Mouse (Mus musculus) erythroblast, embryonic 14.5 days (primary cell): Measurements from ENCODE around the gene Rpl15.

Experiments used
- GATA1 ChIP-seq: IDR thresholded peaks from 2 replicates; pipeline ENCODE4 v1.6.1; 2012; ENCODE audit warnings: low read length, inconsistent platforms, mixed read lengths
- TAL1 ChIP-seq: IDR thresholded peaks from 3 replicates; pipeline ENCODE4 v1.6.1; 2012; ENCODE audit warnings: low read length, inconsistent platforms, mixed read lengths

DNA sequence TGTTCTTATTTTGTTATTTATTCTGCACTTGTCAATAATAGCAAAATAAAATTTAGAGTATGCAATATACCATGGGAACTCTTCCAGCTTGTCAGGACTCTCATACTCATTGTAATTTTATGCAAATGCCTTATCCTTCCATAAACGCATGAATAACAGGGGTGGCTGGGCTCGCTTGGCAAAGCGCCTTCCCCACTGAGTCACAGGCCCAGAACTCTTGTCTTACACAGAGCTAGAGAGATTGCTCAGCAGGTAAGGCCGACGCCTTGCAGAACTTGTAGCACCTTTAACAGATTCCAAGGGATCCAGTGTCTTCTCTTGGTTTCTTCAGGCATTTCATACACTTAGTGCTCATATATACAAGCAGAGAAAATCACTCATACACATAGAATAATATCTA, 9.2 kb upstream of the Rpl15 start:
- TF ChIP-seq GATA1 (no peak), TAL1 (no peak)
